Mouse (Mus musculus): ENCODE measurements around the gene Safb.
"Not testable (repeated sequence)": the region's sequence is repeated elsewhere in the genome, so short reads cannot be mapped to it uniquely, and the experiment has no call there.

Gene Safb

GRCm38 (mm10) chr17:56611861-56612564, 27.4 kb downstream of the Safb start:
- DNase-seq: peak; percentile 71

GRCm38 (mm10) chr17:56612565-56612939, 27.9 kb downstream of the Safb start:
- not testable (repeated sequence) for DNase-seq

GRCm38 (mm10) chr17:56613236-56613844, 28.7 kb downstream of the Safb start, which contains the start of gene Rpl36:
Gene Rpl36 (plus strand): TSS chr17:56613416.
- DNase-seq: peak; percentile 98

- peak; percentile 51 for DNase-seq
Observed at GRCm38 (mm10) chr17:56613893-56614292, 29.3 kb downstream of the Safb start.

- peak; percentile 49 for DNase-seq
Observed at GRCm38 (mm10) chr17:56614391-56615135, 29.9 kb downstream of the Safb start.

GRCm38 (mm10) chr17:56615136-56615784, 30.6 kb downstream of the Safb start:
- DNase-seq: no peak

- DNase-seq: no peak
Observed at GRCm38 (mm10) chr17:56615792-56616191, 31.2 kb downstream of the Safb start.

- no peak for DNase-seq
Observed at GRCm38 (mm10) chr17:56616725-56617124, 32.1 kb downstream of the Safb start.

- DNase-seq: no peak
Observed at GRCm38 (mm10) chr17:56617628-56618027, 33.0 kb downstream of the Safb start.

GRCm38 (mm10) chr17:56625495-56625894, 40.9 kb downstream of the Safb start:
- no peak for DNase-seq

- DNase-seq: no peak
Observed at GRCm38 (mm10) chr17:56626260-56626659, 41.6 kb downstream of the Safb start.

GRCm38 (mm10) chr17:56626754-56627470, 42.3 kb downstream of the Safb start, which contains the start of gene Lonp1:
Gene Lonp1 (minus strand): TSS chr17:56626887.
- peak; percentile 99 for DNase-seq

- peak; percentile 64 for DNase-seq
Observed at GRCm38 (mm10) chr17:56627530-56628277, 43.1 kb downstream of the Safb start, which contains the start of gene Catsperd. Gene Catsperd (plus strand): TSS chr17:56628143.

GRCm38 (mm10) chr17:56629800-56630781, 45.5 kb downstream of the Safb start:
- not testable (repeated sequence) for DNase-seq

- no peak for DNase-seq
Observed at GRCm38 (mm10) chr17:56631807-56632206, 47.2 kb downstream of the Safb start.

- DNase-seq: no peak
Observed at GRCm38 (mm10) chr17:56634023-56634422, 49.4 kb downstream of the Safb start.

- no peak for DNase-seq
Observed at GRCm38 (mm10) chr17:56643237-56643636, 58.6 kb downstream of the Safb start.

- DNase-seq: no peak
Observed at GRCm38 (mm10) chr17:56647546-56647945, 62.9 kb downstream of the Safb start.

GRCm38 (mm10) chr17:56651801-56652200, 67.2 kb downstream of the Safb start:
- DNase-seq: peak; percentile 53

- DNase-seq: no peak
Observed at GRCm38 (mm10) chr17:56654771-56655170, 70.1 kb downstream of the Safb start.
